Mouse (Mus musculus): ENCODE results near the gene Tmem221. TPM values are rescaled to one million over a fixed set of nuclear protein-coding genes. Genes with fewer than 3 reads are reported as not detected.
"Not testable (repeated sequence)": the region's sequence is repeated elsewhere in the genome, so short reads cannot be mapped to it uniquely, and the experiment has no call there.

Gene Tmem221
- total RNA-seq, 2 experiments from 2014 or later: not detected

DNA sequence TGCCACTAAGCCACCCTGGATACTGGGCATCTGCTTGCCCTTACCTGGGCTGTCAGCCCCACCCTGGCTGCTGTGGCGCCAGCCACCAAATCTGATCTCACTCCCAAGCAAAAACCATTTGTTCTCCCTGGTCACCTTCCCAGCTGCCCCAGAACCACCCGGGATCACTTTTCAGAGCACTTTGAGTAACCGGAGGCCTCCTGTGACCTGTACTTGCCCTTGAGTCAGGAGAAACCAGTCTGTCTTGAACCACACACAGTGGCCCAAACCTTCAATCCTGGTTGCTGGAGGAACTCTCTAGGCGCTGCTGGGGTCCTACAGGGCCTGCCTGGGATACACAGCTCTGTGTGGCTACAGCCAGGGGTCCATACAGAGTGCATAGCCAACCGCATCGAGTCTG, 5.9 kb downstream of the Tmem221 start:
- no peak for DNase-seq (ENCODE audit: low spot score)

DNA sequence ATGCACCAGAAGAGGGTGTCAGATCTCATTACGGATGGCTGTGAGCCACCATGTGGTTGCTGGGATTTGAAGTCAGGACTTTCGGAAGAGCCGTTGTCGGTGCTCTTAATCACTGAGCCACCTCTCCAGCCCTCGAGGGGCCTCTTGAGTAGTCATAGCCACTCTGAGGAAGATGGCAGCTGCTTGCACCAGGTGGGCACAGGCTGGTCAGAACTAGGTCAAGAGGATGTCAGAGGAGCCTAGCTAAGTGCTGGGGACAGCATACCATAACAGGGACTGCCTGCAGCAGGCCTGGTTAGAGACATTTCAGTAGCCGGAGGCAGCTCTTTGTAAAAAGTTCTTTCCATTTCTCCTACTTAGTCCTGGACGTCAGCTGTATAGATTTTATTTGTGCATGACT, 7.9 kb downstream of the Tmem221 start:
- DNase-seq (ENCODE audit: low spot score): no peak

DNA sequence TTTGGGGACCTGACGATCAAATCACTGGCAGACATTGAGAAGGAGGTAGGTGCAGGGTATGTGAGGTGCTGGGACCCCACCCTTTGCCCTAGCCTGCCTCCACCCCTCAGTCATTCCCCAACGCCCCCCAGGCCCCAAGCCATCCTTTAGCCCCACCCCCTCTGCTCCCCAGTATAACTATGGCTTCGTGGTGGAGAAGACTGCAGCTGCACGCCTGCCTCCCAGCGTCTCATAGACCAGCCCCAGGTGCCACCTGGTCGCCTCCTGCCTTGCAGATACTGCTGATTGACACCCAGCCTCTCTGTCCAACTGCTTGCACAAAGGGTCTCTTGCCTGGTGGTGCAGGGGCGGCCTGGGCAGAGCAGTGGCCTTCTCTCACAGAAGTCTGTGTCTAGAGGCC, 11.1 kb downstream of the Tmem221 start:
- DNase-seq (ENCODE audit: low spot score): no peak

DNA sequence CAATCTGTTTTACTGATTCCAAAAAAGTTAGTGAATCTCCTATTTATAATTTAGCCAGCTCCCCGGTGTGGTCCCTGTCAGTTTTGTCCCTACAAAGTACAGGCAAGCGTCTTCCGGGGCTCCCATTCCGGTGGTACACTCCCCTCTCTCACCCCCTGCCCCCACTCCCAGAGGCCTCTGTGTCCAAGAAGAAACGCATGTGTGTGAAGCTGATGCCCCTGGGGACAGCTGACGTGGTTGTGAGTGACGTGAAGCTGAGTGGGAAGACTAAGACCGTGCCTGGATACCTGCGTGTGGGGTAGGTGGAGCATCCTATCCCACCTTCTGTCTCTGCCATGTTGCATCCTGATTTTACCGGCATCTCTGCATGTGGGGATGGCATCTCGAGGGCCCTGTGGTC, 13.6 kb downstream of the Tmem221 start:
- no peak for DNase-seq (ENCODE audit: low spot score)

DNA sequence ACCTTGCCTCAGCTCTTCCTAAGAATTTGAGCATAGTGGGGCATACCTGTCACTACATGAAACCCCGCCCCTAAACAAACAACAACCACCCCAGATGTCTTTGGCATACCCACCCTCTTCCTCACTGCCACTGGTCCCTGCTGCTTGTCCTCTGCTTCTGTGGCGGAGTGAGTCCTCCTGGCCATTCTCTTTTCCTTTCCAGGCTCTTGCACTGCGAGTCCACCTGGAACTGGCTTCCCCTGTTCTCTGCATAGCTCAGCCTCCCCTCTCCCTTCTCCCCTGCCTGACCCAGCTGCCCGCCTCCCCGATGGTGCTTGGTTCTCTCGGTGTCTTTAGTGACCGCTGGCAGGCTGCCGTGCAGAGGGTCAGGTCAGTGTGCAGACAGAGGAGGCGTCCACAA, 14.9 kb downstream of the Tmem221 start:
- DNase-seq (ENCODE audit: low spot score): no peak

DNA sequence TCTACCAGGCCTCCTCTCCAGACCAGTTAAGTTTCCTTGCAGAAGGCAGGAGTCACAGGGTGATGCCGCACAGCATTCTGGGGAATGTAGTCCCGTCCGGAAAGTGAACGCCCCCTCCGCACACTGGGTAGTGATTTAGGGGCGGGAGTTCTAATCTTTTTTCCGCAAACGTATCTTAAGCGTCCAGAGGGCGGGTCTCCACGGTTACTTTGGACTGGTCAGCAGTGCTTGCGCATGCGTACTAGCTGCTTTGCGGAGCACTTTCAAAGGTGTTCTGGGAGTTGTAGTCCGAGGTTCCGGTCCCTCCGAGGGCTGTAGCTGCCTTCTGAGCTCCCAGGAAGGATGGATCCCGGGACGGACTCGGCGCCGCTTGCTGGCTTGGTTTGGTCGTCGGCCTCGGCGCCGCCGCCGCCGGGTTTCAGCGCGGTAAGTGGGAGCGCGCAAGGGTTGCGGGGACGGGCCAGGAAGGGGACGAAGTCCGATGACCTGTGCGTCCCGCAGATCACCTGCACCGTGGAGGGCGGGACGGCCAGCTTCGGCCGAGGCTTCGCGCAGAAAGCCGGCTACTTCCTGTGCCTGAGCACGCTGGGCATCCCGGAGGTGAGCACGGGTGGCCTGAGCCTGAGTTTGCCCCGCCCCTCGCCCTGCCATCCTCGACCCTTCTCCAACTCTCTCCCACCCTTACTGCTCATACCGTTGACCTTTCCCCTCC, 15.9 kb downstream of the Tmem221 start, which contains the start of gene Mvb12a:
Mvb12a (plus strand) TSS at position 291 of the 712 bp plus-strand sequence.
- DNase-seq (ENCODE audit: low spot score): peak; percentile 99

DNA sequence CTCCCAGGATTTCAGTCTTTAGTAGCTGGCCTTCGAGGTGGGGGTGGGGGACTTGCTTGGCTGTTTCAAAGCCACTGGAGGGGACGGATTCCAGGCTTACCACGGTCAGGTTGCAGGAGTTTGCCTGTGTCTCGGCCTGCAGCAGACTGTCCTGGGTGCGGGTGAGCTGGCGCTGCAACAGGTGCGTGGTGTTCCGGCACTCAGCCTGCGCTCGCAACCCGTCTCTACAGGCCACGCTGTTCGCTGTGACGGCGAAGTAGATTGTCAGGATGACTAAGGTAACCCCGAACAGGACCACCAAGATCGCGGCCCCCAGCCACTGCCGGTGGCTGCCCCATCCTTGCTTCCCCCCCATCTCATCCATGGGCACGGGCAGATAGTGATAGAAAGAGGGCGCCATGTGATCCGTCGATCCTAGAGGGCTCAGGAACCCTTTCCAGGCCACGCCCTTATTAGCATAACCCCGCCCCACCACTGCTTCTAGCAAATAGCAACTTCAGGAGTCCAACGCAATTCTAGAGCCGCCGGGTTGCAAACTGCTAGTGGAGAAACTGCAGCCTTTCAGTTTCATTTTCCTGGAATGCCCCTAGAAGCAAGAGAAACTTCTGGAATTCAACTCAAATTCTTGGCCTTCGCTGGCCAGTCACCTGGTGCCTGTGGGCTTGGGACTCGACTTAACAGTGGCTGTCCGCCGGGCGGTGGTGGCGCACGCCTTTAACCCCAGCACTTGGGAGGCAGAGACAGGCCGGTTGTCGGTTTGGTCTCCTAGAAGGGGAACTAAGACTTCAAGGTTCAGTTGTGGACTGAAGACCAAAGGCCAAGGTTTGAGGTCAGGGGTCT, 21.4 kb downstream of the Tmem221 start, which contains the start of gene Bst2:
Bst2 (minus strand) TSS at position 429 of the 840 bp plus-strand sequence.
- DNase-seq (ENCODE audit: low spot score): peak; percentile 91

DNA sequence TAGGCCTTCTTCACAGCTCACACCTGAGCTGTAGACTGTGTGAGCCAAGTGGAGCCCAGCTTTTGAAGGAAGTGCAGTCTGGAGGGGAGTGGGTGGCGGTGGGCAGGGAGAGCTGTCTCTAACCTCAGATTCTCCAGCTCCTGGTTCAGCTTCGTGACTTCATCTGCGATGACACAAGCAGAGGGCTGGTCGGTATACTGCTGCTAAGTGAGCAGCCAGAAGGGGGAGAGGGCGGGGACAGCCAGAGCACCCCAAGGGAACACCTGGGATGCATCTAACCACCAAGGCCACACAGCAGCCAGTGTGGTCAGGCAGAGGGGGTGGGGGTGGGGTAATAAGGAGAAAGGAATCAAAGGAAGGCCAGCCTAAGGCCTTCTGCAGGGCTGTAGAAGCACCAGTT, 23.0 kb downstream of the Tmem221 start:
- DNase-seq (ENCODE audit: low spot score): no peak

DNA sequence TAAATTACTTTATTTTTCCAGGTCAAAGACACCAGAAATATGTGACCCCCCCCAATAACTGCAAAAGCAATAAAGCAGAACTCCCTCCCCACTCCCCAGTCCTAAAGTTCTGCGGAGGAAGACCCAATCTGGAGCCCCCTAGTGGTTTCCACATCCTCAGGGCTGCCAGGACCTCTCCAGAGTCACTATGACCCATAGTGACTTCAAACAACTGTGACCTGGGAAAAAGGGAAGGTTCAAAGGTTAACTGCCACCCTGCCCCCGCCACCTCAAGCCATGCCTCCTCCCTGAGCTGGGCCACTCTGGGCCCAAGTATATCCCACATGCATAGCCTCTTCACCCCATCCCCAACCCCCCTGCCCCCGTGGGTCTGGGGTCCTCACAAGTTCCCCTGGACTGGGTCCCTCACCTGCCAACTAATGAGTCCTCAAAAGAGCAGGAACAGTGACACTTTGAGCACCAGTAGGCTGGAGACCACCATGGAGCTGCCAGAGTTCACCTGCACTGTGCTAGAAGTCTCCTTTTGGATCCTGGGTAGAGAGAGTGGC, 24.3 kb downstream of the Tmem221 start:
- no peak for DNase-seq (ENCODE audit: low spot score)

DNA sequence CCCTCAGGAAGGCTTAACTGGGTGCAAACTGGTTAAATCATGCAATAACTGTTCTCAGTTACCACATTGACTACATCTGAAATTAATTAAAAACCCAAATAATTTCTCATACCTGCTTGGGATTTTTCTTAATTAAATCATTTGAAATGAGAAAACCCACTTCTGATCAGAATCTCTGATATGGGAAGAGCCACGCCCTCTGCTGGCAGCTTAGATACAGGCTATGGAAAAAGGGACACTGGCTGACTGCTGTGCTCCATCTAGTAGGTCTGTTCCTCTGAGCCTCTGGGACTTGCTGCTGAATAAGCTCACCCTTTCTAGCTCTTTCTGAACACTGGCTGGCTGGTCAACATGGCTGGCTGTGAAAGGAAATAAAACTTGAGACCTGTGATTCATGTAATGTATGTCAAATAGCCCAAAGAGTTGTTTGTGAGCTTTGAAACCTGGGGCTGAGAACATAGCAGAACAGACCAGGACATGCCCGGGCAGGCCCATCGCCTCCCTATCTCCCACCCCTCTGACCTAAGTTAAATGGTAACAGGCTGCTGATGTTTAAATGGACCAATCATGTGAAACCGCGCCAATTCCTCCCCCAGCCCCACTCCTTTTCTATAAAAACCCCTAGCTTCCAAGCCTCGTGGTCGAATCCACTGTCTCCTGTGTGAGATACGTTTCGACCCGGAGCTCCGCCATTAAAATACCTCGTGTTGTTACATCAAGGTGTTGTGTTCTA, 27.8 kb downstream of the Tmem221 start:
- not testable (repeated sequence) for DNase-seq (ENCODE audit: low spot score)

DNA sequence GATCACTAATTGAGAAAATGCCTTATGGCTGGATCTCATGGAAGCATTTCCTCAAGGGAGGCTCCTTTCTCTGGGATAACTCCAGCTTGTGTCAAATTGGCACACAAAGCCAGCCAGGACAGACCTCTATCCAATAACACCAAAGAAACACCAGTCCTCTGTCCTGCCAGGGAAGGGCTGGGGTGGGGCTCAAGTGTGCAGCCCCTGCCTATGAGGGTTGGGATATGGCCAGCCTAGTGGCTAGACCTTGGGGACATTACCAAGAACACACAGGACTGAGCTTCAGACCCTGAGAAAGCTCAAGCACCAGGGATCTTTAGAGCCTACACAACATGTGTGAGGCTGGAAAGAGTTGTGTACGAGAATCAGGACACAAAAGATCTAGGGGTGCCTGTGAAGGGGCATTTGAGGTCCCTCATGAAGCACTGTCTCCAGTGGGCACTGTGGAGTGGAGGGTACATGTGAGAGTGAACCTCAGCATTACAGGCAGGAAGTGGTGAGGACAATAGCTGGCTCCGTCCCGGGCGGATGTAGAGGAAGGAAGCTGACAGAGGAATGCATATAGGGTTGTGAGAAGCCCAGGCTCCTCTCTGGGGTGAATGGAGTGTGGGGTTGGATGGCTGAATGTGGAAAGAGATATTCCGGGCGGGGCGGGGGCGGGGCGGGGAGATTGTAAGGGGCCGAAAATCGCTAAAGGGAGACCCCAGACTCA, 30.2 kb downstream of the Tmem221 start:
- no peak for DNase-seq (ENCODE audit: low spot score)

DNA sequence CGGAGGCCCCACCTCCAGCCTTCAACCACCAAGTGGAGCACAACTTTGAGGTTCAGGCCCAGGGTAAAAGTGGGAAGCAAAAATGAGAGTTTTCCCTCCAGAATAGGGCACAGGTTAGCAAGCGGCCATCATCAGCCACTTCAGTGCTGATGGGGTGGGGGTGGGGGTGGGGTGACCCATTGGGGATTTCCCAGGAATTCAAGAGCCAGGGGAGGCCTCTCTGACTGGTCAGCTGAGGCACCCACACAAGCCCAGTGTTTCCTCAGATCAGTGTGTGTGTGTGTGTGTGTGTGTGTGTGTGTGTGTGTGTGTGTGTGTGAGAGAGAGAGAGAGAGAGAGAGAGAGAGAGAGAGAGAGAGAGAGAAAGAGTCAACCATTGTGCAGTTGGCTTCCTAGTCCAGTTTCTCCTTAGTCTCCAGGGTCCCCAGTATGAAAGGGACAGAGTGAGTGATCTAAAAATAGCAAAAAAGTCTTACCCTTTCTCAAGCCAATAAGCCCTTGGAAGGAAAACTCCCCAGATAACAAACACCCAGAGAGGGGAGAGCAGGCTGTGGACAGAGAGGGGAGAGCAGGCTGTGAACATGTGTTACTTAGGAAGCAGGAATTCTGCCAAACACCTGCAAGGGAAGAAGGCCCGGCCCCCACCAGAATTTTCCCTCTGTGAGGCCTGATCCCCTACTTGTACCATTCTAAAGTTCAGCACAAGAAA, 31.4 kb downstream of the Tmem221 start:
- DNase-seq (ENCODE audit: low spot score): no peak

DNA sequence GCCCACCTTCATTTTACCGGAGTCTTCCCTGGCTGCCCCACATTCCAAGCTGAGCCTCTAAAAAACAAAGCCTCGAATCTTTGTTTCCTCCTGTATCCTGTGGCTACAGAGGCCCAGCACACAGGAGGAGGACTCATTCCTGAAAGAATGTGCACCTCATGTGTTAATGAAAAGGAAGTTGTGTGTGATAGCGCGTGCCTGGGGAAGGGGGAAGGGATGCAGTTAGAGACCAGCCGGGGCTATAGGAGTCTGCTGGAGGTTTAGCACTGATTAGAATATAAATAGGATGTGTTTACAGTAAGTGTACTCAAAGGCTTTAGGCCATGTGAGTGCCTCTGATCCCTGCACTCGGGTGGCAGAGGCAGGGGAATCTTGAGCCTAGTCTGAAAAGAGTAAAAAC, 32.4 kb downstream of the Tmem221 start:
- DNase-seq (ENCODE audit: low spot score): no peak

DNA sequence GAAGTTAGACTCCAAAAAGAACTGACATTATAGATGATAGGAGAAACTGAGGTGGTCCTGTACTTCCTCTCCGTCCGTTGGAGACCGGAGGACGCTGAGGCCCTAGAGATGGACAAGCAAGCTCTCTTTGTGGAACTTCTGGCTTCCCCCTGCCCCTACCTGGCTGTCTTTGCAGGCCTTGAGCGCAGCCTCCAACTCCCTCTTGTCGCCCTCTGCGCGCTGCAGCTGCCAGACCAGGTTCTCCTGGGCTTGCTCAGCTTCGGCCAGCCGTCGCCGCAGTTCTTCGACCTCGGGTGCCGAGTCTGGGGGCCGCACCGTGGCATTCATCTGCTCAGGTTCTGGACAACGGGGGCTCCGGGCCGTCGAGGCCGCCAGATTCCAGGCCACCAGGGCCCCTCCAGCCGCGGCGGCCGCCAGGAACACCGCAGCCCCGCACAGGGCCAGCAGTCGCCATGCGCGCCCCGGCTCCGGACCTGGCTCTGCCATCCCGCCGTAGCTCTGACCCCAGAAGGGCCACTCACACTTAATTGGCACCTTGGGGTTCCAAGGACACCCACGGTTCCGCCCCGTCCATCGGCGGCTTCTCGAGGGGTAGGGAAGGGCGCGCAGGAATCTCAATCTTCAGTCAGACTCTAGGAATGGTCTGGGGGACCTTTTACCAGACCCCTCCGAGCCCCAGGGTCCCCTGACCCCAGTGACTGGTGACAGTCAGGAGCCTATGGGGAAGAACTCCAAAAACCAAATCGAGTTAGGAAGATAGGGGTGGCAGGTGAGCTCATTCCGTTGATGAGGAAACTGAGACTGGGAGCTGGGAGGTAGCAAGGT, 33.2 kb downstream of the Tmem221 start, which contains the start of gene Ccdc194:
Ccdc194 (minus strand) TSS at position 486 of the 825 bp plus-strand sequence.
- no peak for DNase-seq (ENCODE audit: low spot score)

DNA sequence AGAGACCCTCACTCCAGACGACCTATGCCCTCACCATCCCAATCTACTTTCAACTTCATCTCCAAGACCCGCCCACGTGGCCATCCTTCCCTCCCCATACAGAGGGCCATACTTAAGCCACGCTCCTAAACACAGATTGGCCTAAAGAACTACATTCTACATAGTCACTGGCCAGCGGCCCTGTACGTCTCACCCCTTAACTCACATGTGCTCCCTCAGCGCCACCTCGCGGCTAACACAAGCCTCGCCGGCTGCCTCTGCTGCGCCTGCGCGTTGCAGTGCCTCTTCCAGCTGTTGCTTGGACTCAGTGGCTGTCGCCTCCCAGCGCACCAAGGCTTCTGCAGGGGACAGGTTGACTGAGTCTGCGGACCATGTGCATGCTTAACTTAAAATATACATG, 37.0 kb downstream of the Tmem221 start:
- DNase-seq (ENCODE audit: low spot score): peak; percentile 97

DNA sequence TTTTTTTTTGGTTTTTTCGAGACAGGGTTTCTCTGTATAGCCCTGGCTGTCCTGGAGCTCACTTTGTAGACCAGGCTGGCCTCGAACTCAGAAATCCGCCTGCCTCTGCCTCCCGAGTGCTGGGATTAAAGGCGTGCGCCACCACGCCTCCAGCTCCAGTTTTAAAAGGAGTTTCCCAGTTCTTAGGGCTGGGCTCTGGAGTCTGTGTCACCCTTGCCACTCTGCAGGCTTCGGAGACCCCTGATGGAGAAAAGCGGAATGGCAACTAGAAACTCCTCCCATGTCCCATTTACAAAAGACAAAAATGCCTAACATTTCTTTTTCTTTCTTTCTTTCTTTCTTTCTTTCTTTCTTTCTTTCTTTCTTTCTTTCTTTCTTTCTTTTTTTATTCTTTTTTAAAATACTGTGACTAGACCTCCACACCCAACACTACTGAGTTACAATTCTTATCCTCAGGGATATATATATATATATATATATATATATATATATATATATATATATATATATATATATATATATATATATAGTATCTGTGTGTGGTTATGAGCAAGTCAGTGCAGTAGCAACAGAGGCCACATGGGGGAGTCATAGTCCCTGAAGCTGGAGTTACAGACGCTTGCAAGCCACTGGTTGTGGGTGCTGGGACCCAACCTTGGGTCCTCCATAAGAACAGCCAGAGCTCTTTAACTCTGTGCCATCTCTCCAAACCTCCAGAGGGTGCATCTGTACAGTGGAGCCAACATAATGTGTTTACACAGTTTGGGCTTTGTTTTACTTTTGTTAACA, 39.4 kb downstream of the Tmem221 start:
- peak; percentile 66 for DNase-seq (ENCODE audit: low spot score)

DNA sequence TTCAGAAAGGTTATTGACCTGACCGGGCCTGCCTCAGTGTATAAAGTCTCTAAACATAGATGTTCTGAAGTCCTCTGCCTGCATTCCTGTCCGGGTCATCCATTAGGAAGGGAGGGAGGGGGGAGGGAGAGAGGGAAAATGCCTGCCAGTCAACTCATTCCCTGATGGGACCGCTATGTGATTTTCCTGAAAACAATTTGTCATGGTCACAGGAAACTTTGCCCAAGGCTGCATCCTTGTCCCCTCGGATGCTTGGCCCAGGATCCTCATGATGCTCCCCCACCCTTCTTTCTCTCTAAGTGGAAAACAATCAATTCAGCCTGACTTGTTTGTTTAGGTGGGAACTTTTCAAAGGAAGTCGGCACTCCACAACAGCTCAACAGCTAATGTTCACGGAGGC, 41.9 kb downstream of the Tmem221 start:
- no peak for DNase-seq (ENCODE audit: low spot score)

DNA sequence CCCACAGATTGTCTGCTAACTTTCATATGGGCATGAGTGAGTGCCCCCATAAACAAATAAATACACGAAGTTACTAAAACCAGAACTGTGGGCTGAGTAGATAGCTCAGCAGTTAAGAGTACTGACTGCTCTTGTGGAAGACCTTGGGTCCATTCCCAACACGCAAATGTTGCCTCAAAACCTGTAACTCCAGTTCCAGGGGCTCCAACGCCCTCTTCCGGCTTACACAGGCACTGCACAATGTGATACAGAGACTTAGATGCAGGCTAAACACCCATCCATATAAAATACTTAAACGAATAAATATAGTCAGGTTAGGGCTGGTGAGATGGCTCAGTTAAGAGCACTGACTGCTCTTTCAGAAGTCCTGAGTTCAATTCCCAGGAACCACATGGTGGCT, 43.6 kb downstream of the Tmem221 start:
- DNase-seq (ENCODE audit: low spot score): no peak
